Mouse (Mus musculus) hindbrain, embryonic 16.5 days (tissue): ENCODE measurements around the gene Ralgapb. TPM values are rescaled to one million over a fixed set of nuclear protein-coding genes. Genes with fewer than 3 reads are reported as not detected.

Source experiments
- polyA plus RNA-seq: library from polyadenylated mRNA; unstranded; fragments of >200 nt; fragmentation: Nextera tagmentation; extraction: Ambion mirVana; gene quantifications from 2 replicates; pipeline ENCODE4 v1.2.1, GENCODE M21; 2015

Gene Ralgapb
- polyA plus RNA-seq, 1 experiment from 2014 or later: 19.1 TPM

Other genes with a start within 250 kb of the Ralgapb start
- gene D630003M21Rik, start 180.6 kb upstream of the Ralgapb start, polyA plus RNA-seq: 1.9 and 2.1 TPM in 2 replicates
- not detected in 2 replicates for gene Bpi, start 151.8 kb upstream of the Ralgapb start, polyA plus RNA-seq
- 6.2 TPM in 2 replicates for gene Lbp, start 103.4 kb upstream of the Ralgapb start, polyA plus RNA-seq
- gene Snhg11, start 34.2 kb upstream of the Ralgapb start, polyA plus RNA-seq: 809 and 814 TPM in 2 replicates
- not detected in 2 replicates for gene Adig, start 92.8 kb downstream of the Ralgapb start, polyA plus RNA-seq
- gene Arhgap40, start 102.9 kb downstream of the Ralgapb start, polyA plus RNA-seq: 0.69 and 1.1 TPM in 2 replicates
- 10.4 and 15.0 TPM in 2 replicates for gene Slc32a1, start 200.9 kb downstream of the Ralgapb start, polyA plus RNA-seq
- 6.2 and 12.0 TPM in 2 replicates for gene Actr5, start 215.0 kb downstream of the Ralgapb start, polyA plus RNA-seq